Mouse (Mus musculus): ENCODE results near the gene Herc3.
"Not testable (repeated sequence)": the region's sequence is repeated elsewhere in the genome, so short reads cannot be mapped to it uniquely, and the experiment has no call there.

Gene Herc3

DNA sequence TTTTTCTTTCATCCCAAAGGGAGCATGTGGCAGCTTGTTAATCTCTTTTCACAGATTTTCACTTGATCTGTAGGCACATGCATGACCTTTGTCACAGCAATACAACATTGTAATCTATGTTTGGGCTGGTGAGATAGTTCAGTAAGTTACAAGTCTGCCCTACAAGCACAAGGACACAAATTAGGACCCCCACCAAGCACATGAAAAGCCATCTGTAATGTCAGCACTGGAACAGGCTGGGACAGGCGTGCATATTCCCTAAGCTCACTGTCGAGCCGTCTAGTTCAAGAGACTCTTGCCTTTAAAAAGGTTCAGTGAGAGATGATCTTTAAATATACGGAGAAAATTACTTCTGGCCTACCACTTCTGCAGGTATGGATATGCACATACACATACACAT, 28.3 kb downstream of the Herc3 start:
- no peak for DNase-seq (ENCODE audit: low spot score)

DNA sequence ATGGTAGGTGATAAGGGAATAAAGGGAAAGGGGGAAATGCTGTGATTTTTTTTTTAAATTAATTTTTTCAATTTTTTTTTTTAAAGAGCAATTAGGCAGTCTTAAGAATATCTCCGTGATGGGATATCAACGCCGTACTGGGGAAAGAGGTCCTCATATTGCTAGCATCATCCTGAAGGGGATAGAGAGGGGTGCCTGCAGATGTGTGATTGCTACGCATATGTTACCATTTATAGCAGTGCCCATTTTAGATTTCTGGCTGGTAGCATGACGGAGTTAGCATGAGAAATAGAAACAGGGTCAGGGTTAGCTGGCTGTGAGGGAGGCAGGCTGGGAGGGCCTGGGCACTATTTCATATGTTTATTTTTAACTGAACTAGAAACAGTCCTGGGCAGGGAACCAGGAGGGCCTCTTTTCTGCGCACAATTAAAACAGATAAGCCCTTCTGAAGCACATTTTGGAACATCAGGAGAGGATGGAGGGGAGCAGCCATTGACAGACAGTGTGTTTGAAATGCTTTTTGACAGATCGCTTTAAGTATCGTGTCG, 31.3 kb downstream of the Herc3 start:
- no peak for DNase-seq (ENCODE audit: low spot score)

DNA sequence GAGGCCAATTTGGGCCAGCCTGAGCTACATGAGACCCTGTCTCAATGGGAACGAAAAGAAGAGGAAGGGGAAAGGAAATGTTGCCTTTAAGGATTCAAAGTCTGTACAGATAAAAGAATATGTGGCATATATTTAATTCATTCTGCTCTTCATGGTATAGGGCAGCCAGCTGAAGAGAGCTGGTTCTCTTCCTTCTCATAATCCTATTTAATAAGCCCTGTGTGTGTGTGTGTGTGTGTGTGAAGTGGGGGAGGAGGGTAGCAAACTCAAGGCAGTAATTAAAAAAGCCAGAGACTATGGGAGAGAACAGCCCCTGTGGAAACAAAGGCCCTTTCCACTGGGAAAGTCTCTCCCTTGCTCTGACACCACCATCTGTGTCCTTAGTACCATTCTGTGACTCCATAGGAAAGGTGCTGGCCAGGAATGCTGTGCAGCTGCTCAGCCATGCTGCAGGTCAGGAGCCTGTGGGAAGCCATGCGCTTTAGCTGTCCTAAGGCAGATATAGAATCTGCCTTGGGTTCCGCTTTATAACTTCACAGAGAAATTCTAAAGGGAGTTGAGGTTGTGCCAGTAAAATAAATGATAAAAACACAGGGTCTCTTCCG, 32.5 kb downstream of the Herc3 start:
- no peak for DNase-seq (ENCODE audit: low spot score)

DNA sequence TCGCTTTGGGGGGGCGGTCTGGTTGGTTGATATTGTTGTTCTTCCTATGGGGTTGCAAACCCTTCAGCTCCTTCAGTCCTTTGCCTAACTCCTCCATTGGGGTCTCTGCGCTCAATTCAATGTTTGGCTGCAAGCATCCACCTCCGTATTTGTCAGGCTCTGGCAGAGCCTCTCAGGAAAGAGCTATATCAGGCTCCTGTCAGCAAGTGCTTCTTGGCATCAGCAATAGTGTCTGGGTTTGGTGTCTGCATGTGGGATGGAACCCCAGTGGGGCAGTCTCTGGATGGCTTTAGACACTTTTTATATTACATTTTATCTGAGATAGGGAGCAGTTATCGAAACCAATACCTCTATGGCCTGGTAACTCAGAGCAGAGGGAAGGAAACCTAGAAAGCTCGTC, 36.6 kb downstream of the Herc3 start:
- not testable (repeated sequence) for DNase-seq (ENCODE audit: low spot score)

DNA sequence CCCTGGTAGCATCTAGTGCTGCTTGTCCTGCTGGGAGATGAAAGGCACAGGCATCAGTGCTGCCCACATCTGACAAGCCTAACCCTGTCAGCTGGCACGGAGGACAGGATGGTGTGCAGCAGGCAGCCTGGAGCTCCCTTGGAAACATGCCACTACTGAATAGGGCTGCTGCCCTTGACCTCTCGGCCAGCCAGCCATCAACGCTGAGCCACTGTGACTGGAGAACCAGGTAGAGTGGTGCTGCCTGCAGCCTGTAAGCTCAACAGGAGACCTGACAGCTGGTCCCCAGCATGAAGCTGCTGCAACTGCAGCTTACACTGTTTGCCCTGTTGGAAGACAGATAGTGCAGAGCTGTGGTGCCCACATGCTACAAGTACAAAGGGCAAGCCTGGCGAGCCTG, 48.3 kb downstream of the Herc3 start:
- no peak for DNase-seq (ENCODE audit: low spot score)

DNA sequence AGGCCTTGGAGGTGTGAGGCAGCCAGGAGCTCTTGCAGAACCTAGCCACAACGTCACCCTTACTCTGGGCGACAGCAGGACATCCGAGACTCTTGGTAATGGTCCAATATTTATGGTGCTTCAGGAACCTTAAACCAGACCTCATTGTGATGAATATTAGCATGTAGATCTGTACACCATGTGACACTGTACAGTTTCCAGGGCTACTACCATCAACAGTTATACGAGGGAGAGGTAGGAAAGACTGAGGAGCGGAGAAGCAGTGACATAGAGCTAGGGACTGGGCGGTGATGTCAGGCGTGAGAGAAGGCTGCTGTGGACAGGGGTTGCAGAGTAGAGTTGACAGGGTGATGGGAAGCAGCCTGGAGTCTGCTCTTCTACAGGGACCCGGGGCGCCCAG, 48.7 kb downstream of the Herc3 start:
- DNase-seq (ENCODE audit: low spot score) = no peak

DNA sequence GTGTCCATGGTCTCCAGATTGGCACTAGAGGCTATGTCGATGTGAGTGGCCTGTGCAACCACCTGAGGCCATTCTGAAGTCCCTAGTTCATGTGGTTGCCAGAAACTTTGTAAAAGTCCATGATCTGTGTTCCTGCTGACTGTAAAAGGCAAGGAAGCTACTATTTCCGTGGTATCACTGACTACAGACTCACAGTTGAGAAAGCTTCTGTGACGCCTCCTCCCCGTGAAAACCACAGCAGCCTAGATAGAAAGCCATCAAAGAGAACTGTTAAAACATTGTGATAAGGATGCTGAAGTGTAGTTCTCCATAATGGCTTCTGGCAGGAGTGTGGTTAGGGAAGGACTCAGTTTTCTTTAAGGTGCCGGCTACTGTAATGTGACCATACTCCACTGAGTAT, 49.6 kb downstream of the Herc3 start:
- DNase-seq (ENCODE audit: low spot score) = no peak

DNA sequence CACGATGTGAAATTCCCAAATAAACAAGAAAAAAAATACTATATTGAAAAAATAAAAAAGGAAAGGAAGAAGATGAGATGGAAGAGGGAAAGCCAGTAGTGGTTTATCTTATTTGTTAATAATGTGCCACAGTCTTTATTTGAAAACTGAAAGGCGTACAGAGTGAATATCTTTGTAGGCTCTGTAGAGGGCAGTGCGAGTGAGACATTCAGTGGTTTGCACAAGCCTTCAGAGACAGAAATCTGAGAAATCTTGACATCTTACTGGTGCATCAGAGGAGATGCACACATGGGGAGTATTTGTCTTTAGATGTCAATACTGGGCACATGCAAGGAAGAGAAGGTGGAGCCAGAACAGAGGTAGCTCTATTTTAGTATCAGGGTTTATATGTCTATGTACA, 50.1 kb downstream of the Herc3 start:
- DNase-seq (ENCODE audit: low spot score) = no peak

DNA sequence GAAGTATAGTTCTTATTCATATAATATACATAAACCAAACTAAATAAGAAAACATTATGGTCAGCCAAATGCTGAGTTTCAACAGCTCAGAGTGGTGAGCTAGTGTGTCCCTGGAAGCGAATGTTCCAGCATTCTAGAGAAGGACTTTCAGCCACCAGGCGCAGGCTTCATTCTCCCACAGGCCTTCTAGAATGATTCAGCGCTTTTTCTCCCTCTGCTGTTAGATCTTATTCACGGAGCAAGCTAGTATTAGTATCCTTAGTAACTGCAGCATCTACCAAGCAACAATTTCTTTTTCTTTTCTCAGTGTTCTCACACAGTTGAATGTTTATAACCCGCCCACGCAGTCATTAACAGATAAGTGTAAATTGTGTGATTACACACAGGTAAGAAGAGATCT, 51.0 kb downstream of the Herc3 start:
- no peak for DNase-seq (ENCODE audit: low spot score)

DNA sequence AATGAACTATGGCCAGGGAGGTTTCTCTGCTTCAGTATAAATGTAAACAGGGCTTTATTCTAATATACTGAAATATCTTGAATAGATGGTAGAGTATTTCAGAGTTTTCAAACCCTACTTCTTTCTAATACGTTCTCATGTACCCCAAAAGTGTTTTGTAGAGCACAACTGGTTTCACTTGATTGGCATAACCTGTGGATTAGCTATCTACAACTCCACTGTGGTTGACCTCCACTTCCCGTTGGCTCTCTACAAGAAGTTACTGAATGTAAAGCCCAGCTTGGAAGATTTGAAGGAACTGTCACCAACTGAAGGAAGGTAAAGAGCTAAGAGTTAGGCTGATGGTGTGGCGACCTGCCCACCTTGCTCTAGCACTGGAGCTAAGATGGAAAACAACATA, 58.7 kb downstream of the Herc3 start:
- DNase-seq (ENCODE audit: low spot score) = no peak

DNA sequence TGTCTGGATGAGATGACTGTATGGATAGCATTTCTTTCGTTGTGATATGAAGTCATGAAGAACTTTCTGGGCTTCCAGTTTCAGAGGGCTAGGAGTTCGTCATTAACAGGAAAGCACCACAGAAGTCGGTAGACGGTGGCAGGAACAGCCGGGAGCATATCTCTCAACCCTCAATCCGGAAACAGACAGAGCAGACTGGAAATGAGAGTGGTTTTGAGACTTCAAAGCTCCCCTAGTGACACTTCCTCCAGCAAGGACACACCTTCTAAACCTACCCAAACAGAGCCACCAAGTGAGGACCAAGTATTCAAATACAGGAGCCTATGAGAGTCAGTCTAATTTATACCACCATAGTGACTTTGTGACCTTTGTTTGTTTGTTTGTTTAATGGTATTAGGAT, 62.0 kb downstream of the Herc3 start:
- DNase-seq (ENCODE audit: low spot score) = no peak

DNA sequence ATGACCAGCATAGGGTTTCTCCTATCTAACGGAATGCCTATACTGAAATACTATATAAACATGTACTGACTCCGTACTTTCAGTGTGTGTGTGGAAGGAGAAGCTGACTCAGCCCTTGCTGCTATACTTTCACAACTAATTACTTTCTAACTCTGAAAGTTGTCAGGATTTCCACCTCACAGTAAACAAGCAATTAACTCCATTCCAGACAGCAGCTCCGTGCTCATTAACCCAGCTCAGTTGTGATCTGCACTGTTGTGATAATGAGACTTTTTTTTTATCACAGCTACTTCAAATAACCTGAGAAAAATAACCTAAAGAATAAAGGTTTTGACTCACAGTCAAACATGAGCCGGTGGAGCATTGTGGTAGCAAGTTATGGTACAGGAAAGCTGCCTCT, 63.7 kb downstream of the Herc3 start:
- DNase-seq (ENCODE audit: low spot score) = no peak

DNA sequence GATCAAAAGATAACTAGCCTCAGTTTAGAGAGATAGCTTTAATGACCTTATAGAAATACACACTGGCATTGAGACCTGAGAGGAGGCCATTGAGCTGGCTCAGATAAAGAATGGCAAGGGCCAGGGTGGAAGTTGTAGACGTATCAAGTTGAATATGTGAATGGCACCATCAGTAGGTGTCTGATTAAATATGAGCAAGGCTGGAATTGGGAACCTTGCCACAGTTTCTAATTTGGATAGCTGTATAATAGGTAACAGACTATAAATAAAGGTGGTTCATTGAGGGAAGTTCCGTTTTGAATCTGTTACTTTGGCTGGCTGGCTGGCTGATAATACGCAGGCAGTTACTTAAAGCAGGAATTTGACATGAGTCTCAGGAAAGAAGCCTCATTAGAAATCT, 65.4 kb downstream of the Herc3 start:
- no peak for DNase-seq (ENCODE audit: low spot score)

DNA sequence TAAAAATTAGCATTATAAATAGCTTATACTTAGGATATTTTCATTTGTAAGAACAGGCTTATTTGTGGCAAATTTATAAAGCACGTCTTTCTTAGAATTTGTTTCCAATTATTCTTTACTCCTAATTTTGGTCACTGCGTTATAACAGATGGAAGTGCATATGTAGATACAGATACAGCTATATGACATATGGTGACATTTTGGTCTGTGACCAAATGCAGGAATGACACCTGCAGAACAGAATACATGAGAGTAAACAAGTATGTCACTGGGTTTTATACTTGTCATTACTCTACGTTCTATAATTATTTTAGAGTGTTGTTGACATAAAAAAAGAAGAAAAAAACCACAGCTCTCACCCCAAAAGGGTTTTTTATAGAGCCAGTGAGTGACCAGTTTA, 67.8 kb downstream of the Herc3 start:
- no peak for DNase-seq (ENCODE audit: low spot score)

DNA sequence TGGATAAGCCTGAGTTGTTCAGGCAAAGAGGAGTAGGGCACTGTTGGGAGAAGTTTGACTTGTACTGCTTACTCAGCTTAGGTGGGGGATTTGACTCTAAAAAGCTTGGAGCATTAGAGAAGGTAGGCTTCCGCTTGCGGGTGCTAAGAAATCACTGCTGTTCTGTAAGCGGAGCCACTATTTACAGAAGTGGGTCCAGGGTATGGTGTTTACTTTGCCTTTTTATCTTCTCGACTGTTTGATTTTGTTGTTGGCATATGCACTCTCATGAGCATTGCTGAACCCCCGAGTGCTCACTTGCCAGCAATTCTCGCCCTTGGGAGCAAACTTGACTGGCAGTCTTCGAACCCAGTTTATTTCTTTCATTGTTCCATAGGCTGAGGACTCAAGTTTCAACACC, 69.3 kb downstream of the Herc3 start:
- DNase-seq (ENCODE audit: low spot score) = no peak

DNA sequence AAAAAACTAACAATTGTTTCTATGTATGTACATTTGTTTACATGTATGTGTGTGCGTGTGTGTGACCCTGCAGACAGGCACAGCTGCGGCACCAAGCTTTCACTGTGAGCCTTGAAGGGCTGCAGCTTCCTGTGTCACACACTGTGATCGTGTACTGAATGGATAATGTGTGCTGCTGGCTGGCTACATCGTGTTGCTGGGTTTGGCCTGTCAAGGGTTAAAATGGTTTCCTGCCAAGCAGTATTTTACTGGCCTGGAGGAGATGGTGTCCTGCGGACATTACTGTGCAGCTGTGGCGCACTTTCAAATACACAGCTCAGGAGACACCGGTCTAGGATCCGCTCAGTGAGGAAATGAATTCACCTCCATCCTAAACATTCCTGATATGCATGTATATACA, 71.9 kb downstream of the Herc3 start:
- DNase-seq (ENCODE audit: low spot score) = no peak

DNA sequence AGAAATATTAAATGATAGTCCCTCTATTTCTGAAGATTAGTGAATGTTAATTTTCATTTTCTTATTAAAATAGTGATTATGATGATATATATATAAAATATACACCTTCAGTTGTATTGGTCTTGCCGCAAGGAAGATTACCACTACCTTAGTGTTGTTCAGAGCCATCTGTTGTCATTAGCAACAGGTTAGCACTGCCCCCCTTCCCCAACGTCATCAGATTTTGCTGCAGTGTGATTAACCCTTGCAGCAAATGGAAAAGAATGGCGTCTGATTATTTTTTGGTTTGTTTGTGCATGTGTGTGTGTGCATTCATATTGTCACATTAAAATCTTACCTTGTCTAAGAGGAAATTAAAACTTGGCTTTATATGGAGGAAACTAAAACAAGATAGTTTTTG, 73.3 kb downstream of the Herc3 start:
- DNase-seq (ENCODE audit: low spot score) = no peak

DNA sequence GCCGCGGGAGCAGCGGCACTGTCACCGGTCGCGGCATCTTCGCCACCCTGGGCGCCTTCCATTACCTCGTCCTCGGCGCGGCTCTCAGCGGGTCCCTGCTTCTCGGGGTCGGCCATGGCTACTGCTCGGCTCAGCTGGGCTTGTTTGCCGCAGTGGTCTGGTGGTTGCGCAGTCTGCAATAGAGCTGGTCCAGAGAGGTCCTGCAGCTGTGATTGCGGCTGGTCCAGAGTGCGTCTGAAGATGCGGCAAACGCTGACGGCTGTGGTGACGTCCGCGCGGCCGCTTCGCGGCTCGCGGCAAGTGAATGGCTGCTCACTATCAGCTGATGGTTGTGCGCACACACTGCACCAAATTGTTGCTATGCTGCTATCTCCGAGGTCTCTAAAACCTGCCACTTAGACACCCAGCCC, 75.6 kb downstream of the Herc3 start, which contains the start of gene Nap1l5:
Gene Nap1l5 (minus strand): TSS at position 225 of the 410 bp plus-strand sequence.
- no peak for DNase-seq (ENCODE audit: low spot score)

DNA sequence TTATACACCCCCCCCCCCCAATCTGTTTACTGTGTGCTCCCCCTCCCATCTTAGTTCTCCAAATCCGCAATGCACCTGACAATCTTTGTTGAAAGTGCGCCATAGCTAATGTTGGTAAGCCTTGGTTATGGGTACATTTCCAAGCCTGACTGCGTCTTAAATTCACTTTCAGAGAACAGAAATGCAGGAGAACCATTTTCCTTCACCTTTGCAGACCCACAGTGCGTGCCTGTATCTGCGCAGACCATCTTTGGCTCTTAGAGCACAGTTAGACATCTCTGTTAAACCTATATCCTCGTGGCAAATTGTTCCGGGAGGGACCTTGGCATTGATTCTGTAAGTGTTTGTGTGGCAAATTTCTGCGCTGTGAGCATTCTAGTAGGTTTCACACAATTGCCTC, 76.1 kb downstream of the Herc3 start:
- DNase-seq (ENCODE audit: low spot score) = no peak

DNA sequence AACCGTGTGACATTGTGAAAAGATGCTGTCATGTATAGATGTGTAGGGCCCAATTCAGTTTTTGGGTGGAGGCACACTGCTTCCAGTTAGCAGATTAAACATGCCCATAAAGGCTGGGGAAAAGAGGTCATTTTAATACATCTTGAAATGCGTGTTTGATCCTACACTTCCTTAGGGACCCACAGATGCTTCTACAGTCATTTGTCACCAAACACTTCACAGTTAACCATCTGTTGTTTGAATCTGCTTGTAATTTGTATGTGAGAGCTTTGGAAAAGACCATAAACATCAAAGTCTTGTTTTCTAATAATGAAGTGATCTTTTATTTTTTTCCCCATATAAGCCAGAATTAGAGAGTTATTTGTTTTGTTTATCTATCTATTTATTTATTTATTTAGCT, 76.5 kb downstream of the Herc3 start:
- DNase-seq (ENCODE audit: low spot score) = no peak

DNA sequence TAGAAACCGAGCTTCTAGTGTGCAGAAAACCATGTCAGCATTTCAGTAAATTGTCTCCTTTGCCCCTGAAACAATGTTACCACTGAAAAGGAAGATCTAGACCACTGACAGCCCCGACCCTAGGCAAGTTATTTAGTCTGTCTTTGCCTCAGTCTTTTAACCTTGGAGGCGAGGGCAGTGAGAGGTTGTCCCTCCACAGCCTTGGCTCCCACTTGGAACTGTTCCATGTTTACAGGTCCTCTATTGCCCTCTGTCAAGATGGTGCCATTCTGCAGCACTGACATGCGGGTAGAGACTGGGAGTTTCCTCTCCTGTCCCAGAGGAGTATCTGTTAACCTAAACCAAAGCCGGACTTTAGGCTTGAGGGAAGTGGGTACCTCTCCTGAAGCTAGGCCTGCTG, 81.6 kb downstream of the Herc3 start:
- no peak for DNase-seq (ENCODE audit: low spot score)

DNA sequence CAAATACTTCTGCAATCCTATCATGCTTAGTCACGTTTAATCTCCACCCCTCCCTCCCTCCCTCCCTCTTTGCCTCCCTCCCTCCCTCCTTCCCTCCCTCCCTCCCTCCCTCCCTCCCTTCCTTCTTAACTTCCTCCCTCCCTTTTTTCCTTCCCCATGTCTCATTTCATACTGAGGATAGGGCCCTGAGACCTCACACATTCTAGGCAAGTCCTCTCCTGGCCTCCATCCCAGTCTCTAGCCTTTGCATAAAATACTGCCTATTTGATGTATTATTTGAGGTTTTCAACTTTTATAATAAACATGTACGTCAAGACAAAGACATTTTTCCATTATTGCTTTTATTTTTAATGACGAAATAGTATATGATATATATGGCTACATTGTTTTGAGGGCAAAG, 82.3 kb downstream of the Herc3 start:
- DNase-seq (ENCODE audit: low spot score) = no peak

DNA sequence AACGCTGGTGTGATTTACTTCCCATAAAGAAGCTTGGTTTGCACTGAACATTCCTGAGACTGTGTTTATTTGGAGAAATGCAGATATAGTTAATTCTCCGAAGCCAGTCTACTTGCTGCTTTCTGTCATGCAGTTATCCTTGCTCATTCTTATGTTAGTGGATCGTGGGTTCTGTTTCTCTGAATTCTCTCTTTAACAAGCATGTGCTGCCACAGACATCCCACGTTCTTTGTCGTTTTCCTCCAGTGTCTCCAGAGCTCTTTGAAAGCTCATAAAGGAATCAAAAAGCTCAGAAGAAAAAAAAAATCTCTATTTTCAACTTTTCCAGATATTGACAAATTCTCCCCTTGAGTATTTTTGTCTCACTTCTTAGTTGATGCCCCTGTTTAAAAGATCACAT, 82.7 kb downstream of the Herc3 start:
- DNase-seq (ENCODE audit: low spot score) = no peak

DNA sequence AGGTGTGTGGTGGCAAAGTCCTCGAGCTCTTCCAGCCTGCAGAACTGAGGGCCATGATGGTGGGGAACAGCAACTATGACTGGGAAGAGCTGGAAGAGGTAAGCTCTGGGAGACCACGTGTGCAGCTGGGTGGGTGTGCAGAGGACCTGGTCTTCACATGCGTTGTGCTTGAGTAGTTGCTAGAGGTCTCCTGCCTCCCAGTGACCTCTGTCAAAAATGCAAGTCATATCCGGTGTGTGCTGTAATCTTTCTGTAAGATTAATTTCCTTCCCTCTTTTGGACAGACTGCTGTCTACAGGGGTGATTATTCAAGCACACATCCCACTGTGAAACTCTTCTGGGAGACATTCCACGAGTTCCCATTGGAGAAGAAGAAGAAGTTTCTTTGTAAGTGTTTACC, 85.2 kb downstream of the Herc3 start:
- no peak for DNase-seq (ENCODE audit: low spot score)

DNA sequence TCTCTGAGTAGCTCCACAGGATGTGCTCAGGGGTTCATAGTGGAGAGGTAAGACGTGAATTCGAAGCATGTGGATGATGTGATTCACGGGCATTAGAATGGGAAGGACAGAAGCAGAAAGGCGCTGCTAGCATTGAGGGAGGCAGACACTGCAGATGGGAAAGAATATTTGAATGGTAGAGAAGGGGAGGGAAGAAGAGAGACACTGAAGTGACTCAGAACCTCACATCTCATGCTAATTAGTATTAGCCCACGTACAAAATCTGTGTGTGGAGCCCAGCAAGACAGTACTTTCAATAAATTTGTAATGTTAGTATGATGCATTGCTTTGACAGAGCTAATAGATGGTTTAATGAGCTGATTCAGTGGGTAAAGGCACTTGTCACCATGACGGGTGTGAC, 89.5 kb downstream of the Herc3 start:
- no peak for DNase-seq (ENCODE audit: low spot score)

All from ovary, postnatal 10 days (tissue).